Mouse (Mus musculus) bone marrow macrophage, adult 2 months (primary cell): Measurements from ENCODE around the gene Mettl6. TPM values are rescaled to one million over a fixed set of nuclear protein-coding genes. Genes with fewer than 3 reads are reported as not detected.

Experiments used
- H3K27ac ChIP-seq: 2 replicates; pipeline ENCODE4 v1.5.1; 2012; ENCODE audit warnings: low read depth, low read length; ENCODE audit not compliant: insufficient read depth
- H3K4me1 ChIP-seq: 2 replicates; pipeline ENCODE4 v1.6.1; 2012; ENCODE audit warnings: low read length; ENCODE audit not compliant: control insufficient read depth, insufficient read depth
- H3K4me3 ChIP-seq: 2 replicates; pipeline ENCODE4 v1.5.1; 2012; ENCODE audit warnings: mild to moderate bottlenecking, low read length, moderate library complexity; ENCODE audit not compliant: insufficient read depth
- CTCF ChIP-seq: IDR thresholded peaks from 2 replicates; pipeline ENCODE4 v1.5.1; 2012; ENCODE audit warnings: low read depth, mild to moderate bottlenecking, low read length, moderate library complexity
- POLR2A ChIP-seq: IDR thresholded peaks from 2 replicates; pipeline ENCODE4 v1.6.1; 2012; ENCODE audit warnings: mild to moderate bottlenecking, low read depth, low read length, borderline replicate concordance
- polyA plus RNA-seq: library from polyadenylated mRNA; stranded (reverse); fragments of >200 nt; gene quantifications from 2 replicates; pipeline ENCODE4 v1.2.4, GENCODE M21; 2012; ENCODE audit not compliant: missing spikeins, insufficient read depth, insufficient read length

Mettl6 gene
- polyA plus RNA-seq, 1 experiment, result 30.8 TPM

DNA sequence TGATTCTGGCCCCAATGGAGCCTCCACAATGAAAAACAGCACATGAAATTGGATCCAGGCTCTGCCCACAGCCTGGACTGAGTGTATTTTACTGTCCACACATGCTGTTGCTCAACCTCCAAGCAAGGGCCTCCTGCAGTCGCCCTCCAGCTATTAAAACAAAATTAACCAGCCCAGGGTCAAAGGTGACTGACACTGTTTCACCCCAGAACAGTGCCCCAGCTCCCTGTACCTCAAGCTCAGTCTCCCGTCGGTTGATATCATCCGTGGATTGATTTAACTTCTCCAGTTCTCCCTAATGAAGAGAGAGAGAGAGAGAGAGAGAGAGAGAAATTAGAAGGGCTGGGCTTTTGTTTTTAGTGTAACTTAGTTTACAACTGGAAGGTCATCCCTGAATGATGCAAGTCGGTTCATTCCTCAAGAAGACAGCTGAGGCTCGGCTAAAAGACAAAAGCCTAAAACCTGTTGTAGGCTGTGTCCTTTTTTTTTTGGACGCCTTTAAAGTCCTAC is 60.9 kb downstream of the Mettl6 start:
- H3K27ac ChIP-seq, result peak overlapping the region; percentile 46
- H3K4me1 ChIP-seq, result peaks cover 43% of the 10 kb centered on the region
- no peak for TF ChIP-seq POLR2A
- TF ChIP-seq CTCF, result no peak
- no peak overlapping the region for H3K4me3 ChIP-seq

DNA sequence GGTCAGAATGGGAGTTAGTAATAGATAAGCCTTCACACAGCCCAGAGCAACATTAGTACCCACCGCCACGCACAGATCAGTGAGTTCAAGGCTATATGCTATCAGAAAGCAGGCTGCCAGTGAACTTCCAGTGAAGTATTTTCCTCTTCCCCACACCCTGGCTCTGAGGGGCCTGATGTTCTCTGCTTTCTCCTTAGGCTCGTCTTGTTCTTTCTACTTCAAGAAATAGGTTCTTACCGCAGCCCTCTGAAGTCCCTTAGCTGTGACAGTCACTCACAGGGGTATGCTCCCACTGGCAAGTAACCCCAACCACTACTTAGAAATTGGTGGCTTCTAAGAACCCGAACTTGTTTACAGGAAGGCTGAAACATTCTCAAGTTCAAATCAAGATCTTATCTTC is 61.7 kb downstream of the Mettl6 start:
- Histone ChIP-seq H3K27ac (no peak overlapping the region), H3K4me3 (no peak overlapping the region), H3K4me1 (peaks cover 45% of the 10 kb centered on the region)
- TF ChIP-seq CTCF (no peak), POLR2A (no peak)

DNA sequence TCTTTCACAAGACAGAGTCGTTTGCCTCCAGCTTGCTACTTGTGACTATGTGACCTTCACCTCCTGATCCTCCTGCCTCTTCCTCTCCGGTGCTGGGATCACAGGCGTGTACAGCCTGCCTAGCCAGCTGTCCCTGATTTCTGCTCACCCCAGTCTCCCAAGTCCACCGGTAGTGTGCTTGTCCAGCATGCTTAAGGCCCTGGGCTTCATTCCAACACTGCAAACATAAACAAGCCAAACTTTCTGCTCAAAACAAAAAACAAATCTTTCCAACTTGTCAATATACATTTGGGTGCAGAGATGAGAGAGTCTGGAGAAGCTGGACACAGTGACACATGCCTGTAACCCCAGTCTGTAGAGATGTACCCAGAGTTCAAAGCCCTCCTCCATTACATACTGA is 62.4 kb downstream of the Mettl6 start:
- Histone ChIP-seq H3K4me1 (peaks cover 45% of the 10 kb centered on the region), H3K27ac (peak overlapping the region; percentile 53), H3K4me3 (peak overlapping the region; percentile 42)
- TF ChIP-seq POLR2A (no peak), CTCF (no peak)

DNA sequence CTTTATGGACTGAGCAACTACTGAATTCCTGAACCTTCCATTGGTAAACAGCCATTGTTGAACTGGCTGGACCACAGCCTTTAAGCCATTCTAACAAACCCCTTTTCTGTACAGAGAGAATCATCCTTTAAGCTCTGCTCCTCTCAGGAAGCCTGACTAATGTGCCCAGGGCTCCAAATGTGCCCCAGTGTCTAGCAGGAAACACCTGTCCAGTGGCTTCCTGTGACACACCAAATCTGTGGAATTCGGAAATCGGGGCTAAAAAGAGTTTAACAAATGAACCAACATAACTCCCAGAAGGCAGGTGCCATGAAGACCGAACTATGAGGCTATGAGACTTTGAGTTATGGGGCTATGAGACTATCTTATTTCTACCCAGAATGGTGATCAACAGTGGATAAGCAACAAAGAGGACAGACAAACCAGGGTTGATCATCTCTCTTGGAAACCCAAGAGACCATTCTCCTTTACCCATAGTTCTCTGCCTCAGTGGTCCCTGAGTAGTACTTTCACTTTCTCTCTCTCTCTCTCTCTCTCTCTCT is 63.0 kb downstream of the Mettl6 start:
- TF ChIP-seq CTCF, result no peak
- no peak for TF ChIP-seq POLR2A
- Histone ChIP-seq H3K4me3 (peak overlapping the region; percentile 32), H3K4me1 (peaks cover 45% of the 10 kb centered on the region), H3K27ac (peak overlapping the region; percentile 66)

DNA sequence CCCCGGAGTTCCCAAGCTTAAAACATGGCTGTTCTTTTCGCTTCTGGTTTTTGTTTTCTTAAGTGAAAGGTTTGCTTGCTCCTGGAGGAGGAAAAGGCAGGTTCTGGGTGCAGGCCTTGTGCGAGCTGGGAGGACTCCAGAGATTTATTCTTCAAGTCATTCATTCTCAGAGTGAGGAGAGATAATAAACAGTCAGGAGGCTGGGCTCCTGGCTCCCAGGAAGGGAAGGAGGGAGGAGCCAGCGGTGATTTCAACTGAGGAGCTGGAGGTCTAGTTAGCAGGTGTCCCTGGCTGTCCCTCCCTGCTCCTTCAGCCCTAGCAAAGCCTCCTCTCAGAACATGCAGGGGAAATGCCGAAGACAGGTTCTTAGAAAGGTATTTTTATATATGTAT is 65.8 kb downstream of the Mettl6 start:
- Histone ChIP-seq H3K4me3 (no peak overlapping the region), H3K4me1 (peaks cover 44% of the 10 kb centered on the region), H3K27ac (no peak overlapping the region)
- TF ChIP-seq CTCF (no peak), POLR2A (no peak)

DNA sequence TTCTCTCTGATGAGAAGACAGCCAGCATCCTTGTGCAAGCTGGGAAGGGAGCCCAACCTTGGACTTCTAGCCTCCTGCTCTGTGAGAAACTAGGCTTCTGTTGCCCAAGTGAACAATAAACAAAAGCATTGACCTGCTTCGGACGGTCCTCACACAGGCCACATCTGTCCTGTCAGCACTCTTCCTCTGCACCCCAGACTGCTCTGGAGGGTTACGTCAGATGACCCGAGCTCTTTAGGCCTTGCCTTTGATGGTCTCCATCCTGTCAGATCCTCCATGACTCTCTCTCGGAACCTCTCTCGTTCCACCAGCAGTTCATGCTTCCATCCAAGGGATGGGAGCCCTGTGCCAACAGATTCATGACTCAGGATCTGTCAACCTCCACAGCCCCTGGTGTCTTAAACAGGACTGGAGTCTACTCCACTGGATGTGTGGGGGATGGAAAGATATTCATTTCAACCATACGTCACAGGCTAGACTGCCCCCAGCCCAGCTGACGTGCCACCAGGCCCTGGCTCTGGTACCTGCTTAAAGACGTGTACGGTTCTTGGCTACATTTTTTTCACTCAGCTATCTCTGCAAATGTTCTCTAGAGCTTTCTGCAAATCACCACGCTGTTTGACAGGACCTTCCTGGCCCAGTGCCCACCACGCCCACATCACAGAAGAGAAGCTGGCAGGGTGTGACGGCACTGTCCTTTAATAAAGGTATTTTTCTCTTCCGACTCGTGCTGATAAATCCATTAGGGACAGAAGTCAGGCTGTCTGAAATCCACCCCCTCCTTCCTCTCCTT is 66.4 kb downstream of the Mettl6 start:
- no peak overlapping the region for H3K4me3 ChIP-seq
- no peak overlapping the region for H3K27ac ChIP-seq
- H3K4me1 ChIP-seq, result peaks cover 45% of the 10 kb centered on the region

More for the DNA sequence above, 66.4 kb downstream of the Mettl6 start:
- no peak for TF ChIP-seq POLR2A
- no peak for TF ChIP-seq CTCF

Other genes with a start within 250 kb of the Mettl6 start
- 10.5 and 13.2 TPM in 2 replicates for gene Phf7, start 243.7 kb downstream of the Mettl6 start, polyA plus RNA-seq
- gene Bap1, start 243.6 kb downstream of the Mettl6 start, polyA plus RNA-seq, result 31.2 and 33.1 TPM in 2 replicates
- gene Dnah1, start 171.1 kb downstream of the Mettl6 start, polyA plus RNA-seq, result not detected in 2 replicates
- 37.5 and 39.7 TPM in 2 replicates for gene Capn7, start 158.4 kb downstream of the Mettl6 start, polyA plus RNA-seq
- 93.0 and 99.5 TPM in 2 replicates for gene Sh3bp5, start 59.0 kb downstream of the Mettl6 start, polyA plus RNA-seq
- 25.8 and 27.0 TPM in 2 replicates for gene Eaf1, start 641 bp downstream of the Mettl6 start, polyA plus RNA-seq
- not detected in 2 replicates for gene Colq, start 96.3 kb upstream of the Mettl6 start, polyA plus RNA-seq
- gene Gm49387, start 145.8 kb upstream of the Mettl6 start, polyA plus RNA-seq, result not detected in 2 replicates
- 11.9 and 14.2 TPM in 2 replicates for gene Btd, start 146.0 kb upstream of the Mettl6 start, polyA plus RNA-seq
- gene Hacl1, start 146.2 kb upstream of the Mettl6 start, polyA plus RNA-seq, result 14.3 and 24.7 TPM in 2 replicates